Mouse (Mus musculus) cerebellum, postnatal 36 days (tissue): ENCODE measurements around the gene Gtpbp6.
"Not testable (repeated sequence)": the region's sequence is repeated elsewhere in the genome, so short reads cannot be mapped to it uniquely, and the experiment has no call there.

Experiments used
- DNase-seq, 2 experiments: peaks; one replicate each; pipeline ENCODE4 v3.0.0; 2021 to 2022; ENCODE audit warnings: mixed read lengths in 2 of 2

The Gtpbp6 gene

DNA sequence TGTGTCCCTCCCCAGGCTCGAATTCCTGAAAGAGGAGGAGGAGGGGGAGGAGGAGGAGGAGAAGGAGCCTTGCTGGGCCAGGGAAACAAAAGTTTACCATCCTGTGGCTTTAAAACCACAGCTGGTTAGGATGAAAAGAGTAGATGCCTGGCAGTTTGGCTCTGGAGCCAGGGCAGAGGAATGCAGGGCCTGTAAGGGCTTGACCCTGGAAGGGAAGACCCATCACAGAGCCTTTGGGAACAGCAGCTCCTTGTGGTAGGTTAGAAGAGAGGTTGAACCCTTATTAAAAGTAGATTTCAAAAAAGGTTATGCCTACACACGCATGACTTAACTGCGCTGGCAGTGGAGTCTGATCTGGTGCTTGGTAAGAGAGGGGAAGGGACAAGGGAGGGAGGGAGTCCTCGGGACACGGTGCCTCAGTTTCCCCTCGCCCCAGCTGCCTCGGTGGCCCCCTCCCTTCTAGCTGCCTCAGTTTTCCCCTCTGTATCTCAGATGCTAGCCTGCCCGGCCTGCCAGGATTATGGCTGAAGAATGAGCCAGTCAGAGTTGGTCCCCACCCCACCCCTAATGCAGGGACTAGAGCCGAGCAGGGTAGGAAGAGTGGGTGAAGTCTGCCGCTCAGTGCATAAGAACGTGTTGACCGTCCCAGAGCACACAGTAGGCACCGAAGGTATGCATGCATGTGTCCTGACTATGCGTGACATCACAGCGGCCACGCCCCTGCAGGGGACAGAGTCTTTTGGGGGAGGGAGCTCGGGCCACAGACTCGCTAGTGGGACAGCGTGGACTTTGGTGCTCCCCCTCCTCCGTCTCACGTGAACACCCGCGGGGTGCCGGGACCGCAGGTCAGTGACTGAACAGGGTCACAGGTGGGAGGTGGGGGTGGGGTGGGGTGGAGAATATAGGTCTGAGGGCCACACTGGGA is 8.1 kb downstream of the Gtpbp6 start, which contains the start of gene Plcxd1:
Gene Plcxd1, plus strand, starts transcription at position 314 of the 925 bp plus-strand sequence.
- DNase-seq = no peak

- DNase-seq = peak in 1 of 2 experiments; percentile 8
Measured at GRCm38 (mm10) chr5:110098991-110099477, 9.0 kb downstream of the Gtpbp6 start.

DNA sequence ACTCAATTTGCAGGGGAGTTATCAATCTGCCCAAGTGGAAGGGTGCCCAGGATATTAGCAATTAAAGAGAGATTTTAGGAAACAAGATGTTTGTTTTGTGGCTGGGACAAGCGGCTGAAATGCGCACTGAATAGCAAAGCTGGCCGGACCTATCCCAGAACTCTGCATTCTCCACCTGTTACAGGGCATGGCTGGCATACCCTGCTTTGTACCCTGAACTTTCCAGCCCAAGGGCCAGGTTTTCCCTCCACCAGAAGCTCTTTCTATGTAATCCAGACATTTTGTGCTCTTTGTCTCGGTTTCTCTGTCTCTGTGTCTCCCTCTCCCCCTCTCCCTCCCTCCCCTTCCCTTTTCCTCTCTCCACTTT is 13.2 kb downstream of the Gtpbp6 start:
- no peak for DNase-seq

- peak; percentile 79 to 84 for DNase-seq
Measured at GRCm38 (mm10) chr5:110094030-110094846, 13.8 kb downstream of the Gtpbp6 start, which contains the start of gene Gm35315. TSS of gene Gm35315 (minus strand) at chr5:110094420.

- no peak for DNase-seq
Measured at GRCm38 (mm10) chr5:110091546-110091945, 16.5 kb downstream of the Gtpbp6 start.

DNA sequence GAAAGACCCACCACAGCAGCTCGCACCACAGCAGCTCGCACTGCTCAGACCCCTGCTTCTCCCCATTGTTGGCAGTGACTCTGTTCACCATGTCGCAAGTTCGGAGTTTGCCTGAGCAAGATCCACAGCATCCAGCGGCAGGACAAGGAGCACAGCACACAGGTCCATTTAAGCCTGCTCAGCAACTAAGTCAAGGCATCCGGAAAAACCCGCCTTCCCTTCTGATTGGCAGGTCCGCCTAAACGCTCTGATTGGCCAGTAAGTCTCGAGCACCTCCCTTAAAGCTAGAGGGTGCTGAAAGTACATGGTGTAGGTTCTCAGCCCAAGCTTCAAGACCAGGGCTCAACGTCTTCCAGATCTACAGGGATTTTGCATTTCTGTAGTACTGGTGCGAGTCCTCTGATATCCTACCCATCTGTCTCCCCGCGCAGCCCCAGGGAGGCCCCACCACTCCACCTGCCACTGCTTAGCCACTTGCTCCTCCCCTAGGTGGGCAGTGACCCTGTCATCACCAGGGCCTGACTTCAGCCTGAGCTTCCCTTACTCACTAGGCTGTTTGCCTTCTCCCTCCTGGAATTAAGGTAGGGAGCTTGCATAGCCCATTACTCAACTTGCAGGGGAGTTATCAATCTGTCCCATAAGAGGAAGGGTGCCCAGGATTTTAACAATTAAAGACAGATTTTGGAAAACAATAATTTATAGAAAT is 21.7 kb downstream of the Gtpbp6 start:
- DNase-seq = no peak

GRCm38 (mm10) chr5:110082961-110083360 is 25.0 kb downstream of the Gtpbp6 start:
- no peak for DNase-seq

DNA sequence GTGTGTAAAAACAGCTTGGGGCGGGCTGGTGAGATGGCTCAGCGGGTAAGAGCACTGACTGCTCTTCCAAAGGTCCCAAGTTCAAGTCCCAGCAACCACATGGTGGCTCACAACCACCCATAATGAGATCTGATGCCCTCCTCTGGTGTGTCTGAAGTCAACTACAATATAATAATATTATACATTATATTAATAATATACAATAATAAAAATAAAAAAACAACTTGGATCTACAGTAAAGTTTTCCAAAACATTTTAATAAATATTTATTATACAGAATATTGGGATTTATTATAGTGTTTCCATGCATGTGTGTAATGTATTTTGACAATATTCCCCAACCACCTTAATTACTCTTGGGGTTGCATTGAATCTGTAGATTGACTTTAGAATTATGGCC is 35.6 kb downstream of the Gtpbp6 start, which contains the start of gene Gm17655:
Gene Gm17655, minus strand, starts transcription at position 101 of the 400 bp plus-strand sequence.
- not testable (repeated sequence) for DNase-seq

DNA sequence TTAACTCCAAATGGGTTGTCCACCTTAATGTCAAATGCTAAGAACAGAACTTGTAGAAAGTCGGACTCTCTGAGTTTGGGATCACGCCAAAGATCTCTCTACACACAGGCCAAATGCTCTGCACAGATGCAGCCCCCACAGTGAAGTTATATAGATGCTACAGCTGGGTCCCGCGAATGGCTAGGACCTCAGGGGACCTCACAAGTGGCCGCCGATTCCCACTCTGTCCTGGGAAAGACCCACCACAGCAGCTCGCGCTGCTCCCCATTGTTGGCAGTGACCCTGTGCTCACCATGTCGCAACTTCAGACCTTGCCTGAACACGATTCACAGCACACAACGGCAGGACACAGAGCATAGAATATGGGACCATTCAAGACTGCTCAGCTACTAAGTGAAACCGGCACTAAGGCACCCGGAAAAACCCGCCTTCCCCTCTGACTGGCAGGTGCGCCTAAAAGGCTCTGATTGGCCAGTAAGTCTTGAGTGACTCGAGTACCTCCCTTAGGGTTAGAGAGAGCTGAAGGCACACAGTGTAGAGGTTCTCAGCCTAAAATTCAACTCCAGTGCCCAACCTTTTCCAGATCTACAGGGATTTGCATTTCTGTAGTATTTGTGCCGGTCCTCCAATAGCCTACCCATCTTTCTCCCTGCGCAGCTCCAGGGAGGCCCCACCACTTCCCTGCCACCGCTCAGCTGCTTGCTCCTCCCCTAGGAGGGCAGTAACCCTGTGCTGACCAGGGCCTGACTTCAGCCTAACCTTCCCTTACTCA is 50.2 kb downstream of the Gtpbp6 start:
- peak; percentile 80 to 86 for DNase-seq
